Mouse (Mus musculus) liver, postnatal 0 days (tissue): Measurements from ENCODE around the gene Cep112. TPM values are rescaled to one million over a fixed set of nuclear protein-coding genes. Genes with fewer than 3 reads are reported as not detected.

Source experiments
- ATAC-seq: fragments of 200-750 bp; cut with Nextera tagmentation; 2 replicates; pipeline ENCODE4 v1.8.0; 2017; ENCODE audit warnings: mild to moderate bottlenecking, moderate library complexity
- DNase-seq: peaks from one replicate; pipeline ENCODE4 v3.0.0-alpha.2; 2016
- H3K27ac ChIP-seq: fragments of 300-500 bp; sonication (generic); 2 replicates; pipeline ENCODE4 v1.5.1; 2014; ENCODE audit warnings: antibody characterized with exemption, moderate library complexity, mild to moderate bottlenecking, low read depth
- H3K27me3 ChIP-seq: fragments of 300-500 bp; sonication (generic); 2 replicates; pipeline ENCODE4 v1.6.1; 2014; ENCODE audit warnings: low read length, control low read depth, mixed read lengths; ENCODE audit not compliant: insufficient read depth
- H3K36me3 ChIP-seq: fragments of 300-500 bp; sonication (generic); replicated peaks from 2 replicates; pipeline ENCODE4 v1.6.1; 2014; ENCODE audit warnings: mild to moderate bottlenecking, control low read depth, low read length, moderate library complexity, mixed read lengths; ENCODE audit not compliant: insufficient read depth
- H3K4me1 ChIP-seq: fragments of 300-500 bp; sonication (generic); 2 replicates; pipeline ENCODE4 v1.6.1; 2014; ENCODE audit warnings: antibody characterized with exemption, mild to moderate bottlenecking, control low read depth; ENCODE audit not compliant: insufficient read depth
- H3K4me2 ChIP-seq: fragments of 300-500 bp; sonication (generic); 2 replicates; pipeline ENCODE4 v1.6.1; 2014; ENCODE audit warnings: low read depth, mild to moderate bottlenecking, low read length, moderate library complexity, mixed read lengths
- H3K4me3 ChIP-seq: fragments of 300-500 bp; sonication (generic); 2 replicates; pipeline ENCODE4 v1.5.1; 2014; ENCODE audit warnings: low read depth, low read length
- H3K9ac ChIP-seq: fragments of 300-500 bp; sonication (generic); replicated peaks from 2 replicates; pipeline ENCODE4 v1.6.1; 2014; ENCODE audit warnings: mild to moderate bottlenecking, moderate library complexity
- H3K9me3 ChIP-seq: fragments of 300-500 bp; sonication (generic); 2 replicates; pipeline ENCODE4 v1.6.1; 2016; ENCODE audit warnings: mild to moderate bottlenecking, control low read depth, low read length, mixed read lengths
- CTCF ChIP-seq: sonication (generic); IDR thresholded peaks from 2 replicates; pipeline ENCODE4 v1.5.1; 2016; ENCODE audit warnings: antibody characterized with exemption, low read depth
- EP300 ChIP-seq: IDR thresholded peaks from 2 replicates; pipeline ENCODE4 v1.6.1; 2016; ENCODE audit warnings: antibody characterized with exemption, low read depth, mild to moderate bottlenecking
- whole genome bisulfite sequencing: fragments of 180-500 bp; shearing (Covaris S2); extraction: QIAGEN DNeasy Blood & Tissue Kit; methylation state at CpG from one replicate; pipeline ENCODE4 v1.1.7; 2014; ENCODE audit not compliant: insufficient replicate concordance; 5-methylcytosine and 5-hydroxymethylcytosine counted together
- polyA plus RNA-seq: library from polyadenylated mRNA; unstranded; fragments of >200 nt; fragmentation: Nextera tagmentation; extraction: Ambion mirVana; gene quantifications from 2 replicates; pipeline ENCODE4 v1.2.1, GENCODE M21; 2015

Gene Cep112
- polyA plus RNA-seq, 1 experiment from 2014 or later = 1.1 TPM

- no peak for DNase-seq
- TF ChIP-seq CTCF = no peak
- Histone ChIP-seq H3K36me3 (peaks cover 8% of the 10 kb centered on the region; the same call in 1 of the 2 replicates), H3K4me3 (no peak overlapping the region), H3K9ac (no peak overlapping the region), H3K27ac (no peak overlapping the region), H3K4me2 (no peak overlapping the region), H3K27me3 (no peaks in the 10 kb centered on the region), H3K9me3 (no peaks in the 10 kb centered on the region), H3K4me1 (no peaks in the 10 kb centered on the region)
- ATAC-seq = no peak
- 78% methylated on average over 6 of the region's 6 CpGs for WGBS
These were observed 5.8 kb upstream of the Cep112 start for GRCm38 (mm10) chr11:108419242-108419641.

DNA sequence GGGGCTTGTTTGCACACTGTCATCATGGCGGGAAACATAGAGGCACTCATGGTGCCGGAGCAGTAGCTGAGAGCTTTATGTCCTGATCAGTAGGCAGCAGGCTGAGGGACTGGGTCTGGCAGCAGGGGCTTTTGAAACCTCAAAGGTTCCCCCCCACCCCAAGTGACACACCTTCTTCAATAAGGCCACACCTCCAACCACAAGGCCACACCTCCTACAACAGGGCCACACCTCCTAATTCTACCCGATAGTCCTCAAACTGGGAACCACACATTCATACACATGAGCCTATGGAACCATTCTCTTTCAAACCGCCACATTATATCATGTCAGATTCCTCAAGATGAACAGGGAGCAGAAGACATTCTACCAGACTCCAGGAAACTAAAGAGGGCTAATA, 4.2 kb upstream of the Cep112 start:
- DNase-seq (no peak), ATAC-seq (no peak)
- Histone ChIP-seq H3K9ac (no peak overlapping the region), H3K36me3 (no peaks in the 10 kb centered on the region), H3K4me3 (no peak overlapping the region), H3K4me1 (peaks cover 3% of the 10 kb centered on the region; the same call in 1 of the 2 replicates), H3K27ac (no peak overlapping the region), H3K27me3 (0 out of 2 replicates have a peak, but pooled peaks cover 3% of the 10 kb centered on the region), H3K9me3 (no peaks in the 10 kb centered on the region), H3K4me2 (no peak overlapping the region)
- TF ChIP-seq CTCF = no peak
- no peak for TF ChIP-seq EP300
- WGBS = 56% methylated on average over 4 of the region's 4 CpGs

- H3K36me3 ChIP-seq = no peaks in the 10 kb centered on the region
- H3K4me2 ChIP-seq = no peak overlapping the region
- no peak for TF ChIP-seq CTCF
- no peak for TF ChIP-seq EP300
- DNase-seq (no peak), ATAC-seq (no peak)
- H3K4me3 ChIP-seq = no peak overlapping the region
- no peak overlapping the region for H3K9ac ChIP-seq
- no peaks in the 10 kb centered on the region for H3K9me3 ChIP-seq
- 78% methylated on average over 7 of the region's 7 CpGs for WGBS
- H3K4me1 ChIP-seq = peaks cover 3% of the 10 kb centered on the region; the same call in 1 of the 2 replicates
- peaks cover 7% of the 10 kb centered on the region; the same call in 1 of the 2 replicates for H3K27me3 ChIP-seq
- H3K27ac ChIP-seq = no peak overlapping the region
These were observed 1.8 kb upstream of the Cep112 start for GRCm38 (mm10) chr11:108423221-108423620.

DNA sequence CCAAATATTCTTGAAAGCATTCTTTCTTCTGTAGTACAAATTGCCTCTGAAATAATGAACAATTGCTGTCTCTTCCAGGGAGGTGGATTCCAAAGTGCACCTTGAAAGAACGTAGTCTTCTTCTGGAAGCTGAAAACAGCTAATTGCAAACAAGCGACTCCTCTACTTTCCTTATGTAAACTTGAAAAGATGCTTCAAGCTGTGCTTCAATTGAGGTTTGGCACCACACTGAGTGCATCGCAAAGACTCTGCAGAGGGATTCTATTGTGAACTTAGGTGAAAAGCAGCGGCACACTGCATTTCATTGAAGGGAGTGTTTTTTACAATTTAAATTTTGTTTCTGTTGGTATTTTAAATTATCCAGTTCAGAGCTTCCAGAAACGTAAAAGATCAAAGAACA, 881 bp upstream of the Cep112 start:
- Histone ChIP-seq H3K36me3 (no peaks in the 10 kb centered on the region), H3K4me2 (peak overlapping the region; percentile 87), H3K4me3 (peak overlapping the region; percentile 67; the same call in 1 of the 2 replicates), H3K4me1 (peaks cover 3% of the 10 kb centered on the region; the same call in 1 of the 2 replicates), H3K27ac (no peak overlapping the region), H3K9me3 (no peaks in the 10 kb centered on the region), H3K9ac (no peak overlapping the region), H3K27me3 (peaks cover 7% of the 10 kb centered on the region; the same call in 1 of the 2 replicates)
- DNase-seq = no peak
- no peak for ATAC-seq
- 27% methylated on average over 5 of the region's 5 CpGs for WGBS
- TF ChIP-seq EP300 (no peak), CTCF (no peak)

DNA sequence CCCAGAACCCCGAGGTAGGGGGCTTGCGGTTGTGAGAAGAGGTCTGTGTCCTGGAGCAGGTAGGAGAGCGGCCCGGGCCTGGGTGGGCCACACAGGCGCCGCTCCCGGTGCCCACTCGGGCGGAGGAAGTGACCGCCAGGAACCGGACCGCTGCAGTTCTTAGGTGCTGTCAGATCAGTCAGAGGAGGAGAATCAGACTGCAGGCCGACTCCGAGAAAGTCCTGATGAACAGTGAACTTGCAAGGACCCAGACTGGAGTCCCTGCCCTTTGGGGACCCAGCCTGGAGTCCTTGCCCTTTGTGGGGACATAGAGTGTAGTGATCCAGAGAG, 565 bp downstream of the Cep112 start:
- peak overlapping the region; percentile 73 for H3K9ac ChIP-seq
- 15% methylated on average over 14 of the region's 14 CpGs for WGBS
- H3K27me3 ChIP-seq = peaks cover 7% of the 10 kb centered on the region; the same call in 1 of the 2 replicates
- peak overlapping the region; percentile 87 for H3K4me2 ChIP-seq
- H3K36me3 ChIP-seq = no peaks in the 10 kb centered on the region
- H3K9me3 ChIP-seq = no peaks in the 10 kb centered on the region
- H3K4me3 ChIP-seq = peak overlapping the region; percentile 67
- H3K27ac ChIP-seq = 0 out of 2 replicates have a peak overlapping the region, but pooled peaks have one; percentile 16
- peaks cover 3% of the 10 kb centered on the region; the same call in 1 of the 2 replicates for H3K4me1 ChIP-seq
- DNase-seq (no peak), ATAC-seq (peak; percentile 6; the same call in 1 of the 2 replicates)
- no peak for TF ChIP-seq CTCF

- Histone ChIP-seq H3K4me2 (no peak overlapping the region), H3K36me3 (no peaks in the 10 kb centered on the region), H3K4me1 (peaks cover 3% of the 10 kb centered on the region; the same call in 1 of the 2 replicates), H3K27me3 (peaks cover 7% of the 10 kb centered on the region; the same call in 1 of the 2 replicates), H3K9me3 (no peaks in the 10 kb centered on the region), H3K9ac (no peak overlapping the region), H3K4me3 (no peak overlapping the region), H3K27ac (no peak overlapping the region)
- no peak for DNase-seq
- no peak for ATAC-seq
- 77% methylated on average over 3 of the region's 3 CpGs for whole genome bisulfite sequencing
- TF ChIP-seq CTCF (no peak), EP300 (no peak)
These were observed 1.1 kb downstream of the Cep112 start for GRCm38 (mm10) chr11:108426086-108426485.
